Mouse (Mus musculus): ENCODE results near the gene Pnmt.

- TF ChIP-seq POLR2A (IDR thresholded peaks at IDR 0.05; ENCODE audit: borderline replicate concordance, extremely low read depth, insufficient read depth, insufficient read length, poor library complexity, severe bottlenecking) (no peak), CTCF (IDR thresholded peaks at IDR 0.05; ENCODE audit: borderline replicate concordance, extremely low read depth, insufficient read depth, insufficient read length) (no peak)
Observed at GRCm38 (mm10) chr11:98409341-98409822, 23.1 kb downstream of the Pnmt start.

Measured in brain, embryonic 14.5 days (tissue).